Mouse (Mus musculus): ENCODE results near the gene Rsad1. TPM values are rescaled to one million over a fixed set of nuclear protein-coding genes. Genes with fewer than 3 reads are reported as not detected.

Gene Rsad1
- polyA plus RNA-seq, 1 experiment, result 5.7 TPM

- Histone ChIP-seq H3K36me3 (ENCODE audit: control insufficient read depth, insufficient read depth, low read length) (peaks cover 10% of the 10 kb centered on the region), H3K27ac (ENCODE audit: insufficient read depth, low read length) (no peak overlapping the region), H3K4me3 (ENCODE audit: extremely low read depth, insufficient read depth, insufficient read length) (no peak overlapping the region), H3K27me3 (ENCODE audit: control insufficient read depth, insufficient read depth, low read length) (no peaks in the 10 kb centered on the region), H3K4me1 (ENCODE audit: control insufficient read depth, insufficient read depth, insufficient read length) (no peaks in the 10 kb centered on the region)
- WGBS, result 88% methylated on average over 5 of the region's 5 CpGs
- TF ChIP-seq POLR2A (IDR thresholded peaks at IDR 0.05; ENCODE audit: low read depth, low read length) (no peak), CTCF (IDR thresholded peaks at IDR 0.05; ENCODE audit: extremely low read depth, insufficient read depth, insufficient read length, insufficient replicate concordance) (no peak)
- DNase-seq (ENCODE audit: low read depth in 1 of 2, low spot score in 2 of 2), result no peak
These were observed 31.2 kb upstream of the Rsad1 start for GRCm38 (mm10) chr11:94580111-94580740.

GRCm38 (mm10) chr11:94576361-94576760 is 27.3 kb upstream of the Rsad1 start:
- Histone ChIP-seq H3K36me3 (ENCODE audit: control insufficient read depth, insufficient read depth, low read length) (peaks cover 6% of the 10 kb centered on the region), H3K4me3 (ENCODE audit: extremely low read depth, insufficient read depth, insufficient read length) (no peak overlapping the region), H3K27me3 (ENCODE audit: control insufficient read depth, insufficient read depth, low read length) (no peaks in the 10 kb centered on the region), H3K27ac (ENCODE audit: insufficient read depth, low read length) (no peak overlapping the region), H3K4me1 (ENCODE audit: control insufficient read depth, insufficient read depth, insufficient read length) (no peaks in the 10 kb centered on the region)
- WGBS, result 95% methylated on average over 9 of the region's 9 CpGs
- TF ChIP-seq CTCF (IDR thresholded peaks at IDR 0.05; ENCODE audit: extremely low read depth, insufficient read depth, insufficient read length, insufficient replicate concordance), result no peak
- no peak for TF ChIP-seq POLR2A (IDR thresholded peaks at IDR 0.05; ENCODE audit: low read depth, low read length)
- no peak for DNase-seq (ENCODE audit: low read depth in 1 of 2, low spot score in 2 of 2)

GRCm38 (mm10) chr11:94575036-94575435 is 26.0 kb upstream of the Rsad1 start:
- Histone ChIP-seq H3K4me3 (ENCODE audit: extremely low read depth, insufficient read depth, insufficient read length) (no peak overlapping the region), H3K36me3 (ENCODE audit: control insufficient read depth, insufficient read depth, low read length) (peaks cover 9% of the 10 kb centered on the region), H3K27me3 (ENCODE audit: control insufficient read depth, insufficient read depth, low read length) (no peaks in the 10 kb centered on the region), H3K4me1 (ENCODE audit: control insufficient read depth, insufficient read depth, insufficient read length) (no peaks in the 10 kb centered on the region), H3K27ac (ENCODE audit: insufficient read depth, low read length) (no peak overlapping the region)
- no peak for DNase-seq (ENCODE audit: low read depth in 1 of 2, low spot score in 2 of 2)
- 56% methylated on average over 2 of the region's 2 CpGs for WGBS
- TF ChIP-seq CTCF (IDR thresholded peaks at IDR 0.05; ENCODE audit: extremely low read depth, insufficient read depth, insufficient read length, insufficient replicate concordance) (no peak), POLR2A (IDR thresholded peaks at IDR 0.05; ENCODE audit: low read depth, low read length) (no peak)

GRCm38 (mm10) chr11:94574560-94574959 is 25.5 kb upstream of the Rsad1 start:
- no peaks in the 10 kb centered on the region for H3K4me1 ChIP-seq (ENCODE audit: control insufficient read depth, insufficient read depth, insufficient read length)
- no peak for DNase-seq (ENCODE audit: low read depth in 1 of 2, low spot score in 2 of 2)
- H3K27ac ChIP-seq (ENCODE audit: insufficient read depth, low read length), result no peak overlapping the region
- TF ChIP-seq CTCF (IDR thresholded peaks at IDR 0.05; ENCODE audit: extremely low read depth, insufficient read depth, insufficient read length, insufficient replicate concordance) (no peak), POLR2A (IDR thresholded peaks at IDR 0.05; ENCODE audit: low read depth, low read length) (no peak)
- no peak overlapping the region for H3K4me3 ChIP-seq (ENCODE audit: extremely low read depth, insufficient read depth, insufficient read length)
- no peaks in the 10 kb centered on the region for H3K27me3 ChIP-seq (ENCODE audit: control insufficient read depth, insufficient read depth, low read length)
- 25% methylated on average over 7 of the region's 7 CpGs for WGBS
- H3K36me3 ChIP-seq (ENCODE audit: control insufficient read depth, insufficient read depth, low read length), result peaks cover 10% of the 10 kb centered on the region

GRCm38 (mm10) chr11:94571850-94572249 is 22.8 kb upstream of the Rsad1 start:
- DNase-seq (ENCODE audit: low read depth in 1 of 2, low spot score in 2 of 2), result no peak
- H3K36me3 ChIP-seq (ENCODE audit: control insufficient read depth, insufficient read depth, low read length), result peaks cover 16% of the 10 kb centered on the region
- 91% methylated on average over 1 of the region's 1 CpGs for WGBS
- TF ChIP-seq CTCF (IDR thresholded peaks at IDR 0.05; ENCODE audit: extremely low read depth, insufficient read depth, insufficient read length, insufficient replicate concordance) (no peak), POLR2A (IDR thresholded peaks at IDR 0.05; ENCODE audit: low read depth, low read length) (no peak)
- H3K4me3 ChIP-seq (ENCODE audit: extremely low read depth, insufficient read depth, insufficient read length), result no peak overlapping the region
- no peaks in the 10 kb centered on the region for H3K4me1 ChIP-seq (ENCODE audit: control insufficient read depth, insufficient read depth, insufficient read length)
- no peaks in the 10 kb centered on the region for H3K27me3 ChIP-seq (ENCODE audit: control insufficient read depth, insufficient read depth, low read length)
- H3K27ac ChIP-seq (ENCODE audit: insufficient read depth, low read length), result no peak overlapping the region

- TF ChIP-seq POLR2A (IDR thresholded peaks at IDR 0.05; ENCODE audit: low read depth, low read length) (no peak), CTCF (IDR thresholded peaks at IDR 0.05; ENCODE audit: extremely low read depth, insufficient read depth, insufficient read length, insufficient replicate concordance) (no peak)
- no peaks in the 10 kb centered on the region for H3K4me1 ChIP-seq (ENCODE audit: control insufficient read depth, insufficient read depth, insufficient read length)
- peaks cover 12% of the 10 kb centered on the region for H3K36me3 ChIP-seq (ENCODE audit: control insufficient read depth, insufficient read depth, low read length)
- no peak overlapping the region for H3K4me3 ChIP-seq (ENCODE audit: extremely low read depth, insufficient read depth, insufficient read length)
- 34% methylated on average over 9 of the region's 9 CpGs for WGBS
- H3K27ac ChIP-seq (ENCODE audit: insufficient read depth, low read length), result no peak overlapping the region
- no peak for DNase-seq (ENCODE audit: low read depth in 1 of 2, low spot score in 2 of 2)
- H3K27me3 ChIP-seq (ENCODE audit: control insufficient read depth, insufficient read depth, low read length), result no peaks in the 10 kb centered on the region
These were observed 21.6 kb upstream of the Rsad1 start for GRCm38 (mm10) chr11:94570612-94571011.

GRCm38 (mm10) chr11:94567326-94567725 is 18.3 kb upstream of the Rsad1 start:
- WGBS, result 90% methylated on average over 7 of the region's 7 CpGs
- Histone ChIP-seq H3K27ac (ENCODE audit: insufficient read depth, low read length) (no peak overlapping the region), H3K27me3 (ENCODE audit: control insufficient read depth, insufficient read depth, low read length) (no peaks in the 10 kb centered on the region), H3K4me3 (ENCODE audit: extremely low read depth, insufficient read depth, insufficient read length) (no peak overlapping the region), H3K4me1 (ENCODE audit: control insufficient read depth, insufficient read depth, insufficient read length) (peaks cover 14% of the 10 kb centered on the region; the same call in 1 of the 2 replicates), H3K36me3 (ENCODE audit: control insufficient read depth, insufficient read depth, low read length) (peaks cover 12% of the 10 kb centered on the region)
- no peak for DNase-seq (ENCODE audit: low read depth in 1 of 2, low spot score in 2 of 2)
- no peak for TF ChIP-seq POLR2A (IDR thresholded peaks at IDR 0.05; ENCODE audit: low read depth, low read length)
- no peak for TF ChIP-seq CTCF (IDR thresholded peaks at IDR 0.05; ENCODE audit: extremely low read depth, insufficient read depth, insufficient read length, insufficient replicate concordance)

Data from spleen, adult 2 months (tissue).